Mouse (Mus musculus): Measurements from ENCODE around the gene Tmed9. TPM values are rescaled to one million over a fixed set of nuclear protein-coding genes. Genes with fewer than 3 reads are reported as not detected.

Gene Tmed9
- polyA plus RNA-seq, 1 experiment from 2014 or later: 73.5 TPM

DNA sequence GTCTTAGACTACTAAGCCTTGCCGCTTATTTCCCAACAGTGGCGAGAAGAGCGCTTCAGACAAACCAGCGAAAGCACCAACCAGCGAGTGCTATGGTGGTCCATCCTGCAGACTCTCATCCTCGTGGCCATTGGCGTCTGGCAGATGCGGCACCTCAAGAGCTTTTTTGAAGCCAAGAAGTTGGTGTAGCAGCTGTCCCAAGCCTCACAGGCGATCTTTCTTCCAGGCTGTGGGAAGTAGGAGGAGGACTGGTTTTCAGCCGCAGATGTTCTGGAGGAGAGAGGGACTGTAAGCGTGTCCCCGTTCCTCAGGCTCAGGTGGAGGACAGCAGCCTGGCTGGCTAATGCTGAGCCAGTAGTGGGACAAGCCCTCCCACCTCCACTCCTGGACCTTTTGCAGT lies 23.3 kb downstream of the Tmed9 start:
- 94% methylated on average over 12 of the region's 12 CpGs for WGBS
- no peaks in the 10 kb centered on the region for H3K27me3 ChIP-seq (ENCODE audit: control insufficient read depth, insufficient read depth, low read length)
- H3K4me1 ChIP-seq (ENCODE audit: control insufficient read depth, insufficient read depth, low read length): peaks cover 3% of the 10 kb centered on the region; the same call in 1 of the 2 replicates
- H3K9me3 ChIP-seq (ENCODE audit: control insufficient read depth, low read length): no peaks in the 10 kb centered on the region
- no peak for ATAC-seq (ENCODE audit: low FRiP score, low TSS enrichment)
- peaks cover 38% of the 10 kb centered on the region for H3K36me3 ChIP-seq (ENCODE audit: control insufficient read depth, insufficient read depth, low read length)
- no peak overlapping the region for H3K4me3 ChIP-seq (ENCODE audit: low read length)
- H3K9ac ChIP-seq (ENCODE audit: low read depth, low read length): no peak overlapping the region
- no peak overlapping the region for H3K27ac ChIP-seq (ENCODE audit: low read depth, low read length)
- no peak overlapping the region for H3K4me2 ChIP-seq (replicated peaks; ENCODE audit: low read depth, low read length)

GRCm38 (mm10) chr13:55599566-55600540 lies 26.3 kb downstream of the Tmed9 start, which contains the start of gene B4galt7:
B4galt7 (plus strand) TSS chr13:55599896.
- peaks cover 37% of the 10 kb centered on the region for H3K36me3 ChIP-seq (ENCODE audit: control insufficient read depth, insufficient read depth, low read length)
- no peak within 1 kb of the TSS for H3K27ac ChIP-seq (ENCODE audit: low read depth, low read length)
- peak within 1 kb of the TSS; percentile 76 for H3K9ac ChIP-seq (ENCODE audit: low read depth, low read length)
- 0 out of 2 replicates have a peak, but pooled peaks cover 3% of the 10 kb centered on the region for H3K4me1 ChIP-seq (ENCODE audit: control insufficient read depth, insufficient read depth, low read length)
- no peaks in the 10 kb centered on the region for H3K9me3 ChIP-seq (ENCODE audit: control insufficient read depth, low read length)
- peak within 1 kb of the TSS; percentile 82 for H3K4me3 ChIP-seq (ENCODE audit: low read length)
- 11% methylated on average over 48 of the region's 51 CpGs for WGBS
- H3K27me3 ChIP-seq (ENCODE audit: control insufficient read depth, insufficient read depth, low read length): no peaks in the 10 kb centered on the region
- peak; percentile 87 for ATAC-seq (ENCODE audit: low FRiP score, low TSS enrichment)
- H3K4me2 ChIP-seq (replicated peaks; ENCODE audit: low read depth, low read length): peak within 1 kb of the TSS; percentile 66

GRCm38 (mm10) chr13:55600657-55601056 lies 27.1 kb downstream of the Tmed9 start:
- no peaks in the 10 kb centered on the region for H3K9me3 ChIP-seq (ENCODE audit: control insufficient read depth, low read length)
- ATAC-seq (ENCODE audit: low FRiP score, low TSS enrichment): no peak
- no peaks in the 10 kb centered on the region for H3K27me3 ChIP-seq (ENCODE audit: control insufficient read depth, insufficient read depth, low read length)
- 17% methylated on average over 9 of the region's 9 CpGs for WGBS
- H3K9ac ChIP-seq (ENCODE audit: low read depth, low read length): peak overlapping the region; percentile 76
- H3K27ac ChIP-seq (ENCODE audit: low read depth, low read length): no peak overlapping the region
- H3K4me1 ChIP-seq (ENCODE audit: control insufficient read depth, insufficient read depth, low read length): 0 out of 2 replicates have a peak, but pooled peaks cover 3% of the 10 kb centered on the region
- peak overlapping the region; percentile 66 for H3K4me2 ChIP-seq (replicated peaks; ENCODE audit: low read depth, low read length)
- H3K4me3 ChIP-seq (ENCODE audit: low read length): peak overlapping the region; percentile 82
- peaks cover 29% of the 10 kb centered on the region for H3K36me3 ChIP-seq (ENCODE audit: control insufficient read depth, insufficient read depth, low read length)

DNA sequence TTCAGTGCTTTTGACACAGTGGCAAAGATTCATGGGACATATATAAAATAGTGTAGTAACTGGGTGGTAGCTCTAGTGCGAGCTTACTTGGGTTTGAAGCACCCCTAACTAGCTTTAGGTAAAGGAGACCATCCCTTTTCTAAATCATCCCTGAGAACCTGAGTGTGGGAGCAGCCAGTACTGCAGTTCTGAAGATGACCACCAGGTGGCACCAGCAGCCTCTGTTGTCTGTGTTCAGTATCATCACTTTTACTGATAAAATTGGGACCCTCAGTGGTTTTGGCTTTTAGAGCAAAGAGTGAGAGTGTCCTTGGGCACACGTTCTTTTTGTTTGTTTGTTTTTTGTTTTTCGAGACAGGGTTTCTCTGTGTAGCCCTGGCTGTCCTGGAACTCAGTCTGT lies 28.1 kb downstream of the Tmed9 start:
- no peak overlapping the region for H3K9ac ChIP-seq (ENCODE audit: low read depth, low read length)
- no peak overlapping the region for H3K4me3 ChIP-seq (ENCODE audit: low read length)
- no peaks in the 10 kb centered on the region for H3K27me3 ChIP-seq (ENCODE audit: control insufficient read depth, insufficient read depth, low read length)
- H3K27ac ChIP-seq (ENCODE audit: low read depth, low read length): no peak overlapping the region
- ATAC-seq (ENCODE audit: low FRiP score, low TSS enrichment): peak; percentile 24; the same call in 1 of the 2 replicates
- peaks cover 22% of the 10 kb centered on the region; the same call in 1 of the 2 replicates for H3K36me3 ChIP-seq (ENCODE audit: control insufficient read depth, insufficient read depth, low read length)
- 0 out of 2 replicates have a peak, but pooled peaks cover 3% of the 10 kb centered on the region for H3K4me1 ChIP-seq (ENCODE audit: control insufficient read depth, insufficient read depth, low read length)
- H3K9me3 ChIP-seq (ENCODE audit: control insufficient read depth, low read length): no peaks in the 10 kb centered on the region
- no peak overlapping the region for H3K4me2 ChIP-seq (replicated peaks; ENCODE audit: low read depth, low read length)
- WGBS: 9% methylated on average over 3 of the region's 3 CpGs

DNA sequence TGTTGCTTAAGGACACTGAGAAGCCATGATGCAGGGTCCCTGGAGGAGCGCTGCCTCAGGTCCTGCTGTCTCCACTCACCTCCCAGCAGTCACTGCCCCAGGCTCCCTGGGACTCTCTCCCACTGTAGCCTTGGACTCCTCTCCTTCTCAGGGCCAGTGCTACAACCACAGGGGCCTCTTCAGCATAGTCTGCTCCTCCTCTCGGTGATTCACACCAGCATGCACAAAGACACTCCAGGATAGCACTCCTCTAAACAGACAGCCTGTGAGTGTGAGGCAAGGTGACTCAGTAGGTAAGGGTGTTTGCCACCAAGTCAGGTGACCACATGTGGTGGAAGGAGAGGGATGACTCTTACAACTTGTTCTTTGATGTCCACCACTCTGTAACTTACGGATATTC lies 31.1 kb downstream of the Tmed9 start:
- H3K36me3 ChIP-seq (ENCODE audit: control insufficient read depth, insufficient read depth, low read length): peaks cover 26% of the 10 kb centered on the region; the same call in 1 of the 2 replicates
- no peak overlapping the region for H3K27ac ChIP-seq (ENCODE audit: low read depth, low read length)
- no peak overlapping the region for H3K9ac ChIP-seq (ENCODE audit: low read depth, low read length)
- no peak overlapping the region for H3K4me2 ChIP-seq (replicated peaks; ENCODE audit: low read depth, low read length)
- H3K4me3 ChIP-seq (ENCODE audit: low read length): no peak overlapping the region
- no peaks in the 10 kb centered on the region for H3K27me3 ChIP-seq (ENCODE audit: control insufficient read depth, insufficient read depth, low read length)
- no peak for ATAC-seq (ENCODE audit: low FRiP score, low TSS enrichment)
- 0 out of 2 replicates have a peak, but pooled peaks cover 3% of the 10 kb centered on the region for H3K4me1 ChIP-seq (ENCODE audit: control insufficient read depth, insufficient read depth, low read length)
- WGBS: 91% methylated on average over 3 of the region's 3 CpGs
- H3K9me3 ChIP-seq (ENCODE audit: control insufficient read depth, low read length): no peaks in the 10 kb centered on the region

GRCm38 (mm10) chr13:55606899-55607623 lies 33.5 kb downstream of the Tmed9 start:
- H3K4me2 ChIP-seq (replicated peaks; ENCODE audit: low read depth, low read length): no peak overlapping the region
- H3K27ac ChIP-seq (ENCODE audit: low read depth, low read length): no peak overlapping the region
- H3K27me3 ChIP-seq (ENCODE audit: control insufficient read depth, insufficient read depth, low read length): no peaks in the 10 kb centered on the region
- H3K9me3 ChIP-seq (ENCODE audit: control insufficient read depth, low read length): no peaks in the 10 kb centered on the region
- H3K9ac ChIP-seq (ENCODE audit: low read depth, low read length): no peak overlapping the region
- peaks cover 32% of the 10 kb centered on the region; the same call in 1 of the 2 replicates for H3K36me3 ChIP-seq (ENCODE audit: control insufficient read depth, insufficient read depth, low read length)
- 80% methylated on average over 10 of the region's 10 CpGs for WGBS
- ATAC-seq (ENCODE audit: low FRiP score, low TSS enrichment): no peak
- H3K4me1 ChIP-seq (ENCODE audit: control insufficient read depth, insufficient read depth, low read length): no peaks in the 10 kb centered on the region
- H3K4me3 ChIP-seq (ENCODE audit: low read length): no peak overlapping the region

GRCm38 (mm10) chr13:55607624-55608006 lies 34.1 kb downstream of the Tmed9 start:
- no peak for ATAC-seq (ENCODE audit: low FRiP score, low TSS enrichment)
- Histone ChIP-seq H3K4me3 (ENCODE audit: low read length) (no peak overlapping the region), H3K9ac (ENCODE audit: low read depth, low read length) (no peak overlapping the region), H3K9me3 (ENCODE audit: control insufficient read depth, low read length) (no peaks in the 10 kb centered on the region), H3K4me1 (ENCODE audit: control insufficient read depth, insufficient read depth, low read length) (no peaks in the 10 kb centered on the region), H3K4me2 (replicated peaks; ENCODE audit: low read depth, low read length) (no peak overlapping the region), H3K36me3 (ENCODE audit: control insufficient read depth, insufficient read depth, low read length) (peaks cover 32% of the 10 kb centered on the region; the same call in 1 of the 2 replicates), H3K27me3 (ENCODE audit: control insufficient read depth, insufficient read depth, low read length) (no peaks in the 10 kb centered on the region), H3K27ac (ENCODE audit: low read depth, low read length) (no peak overlapping the region)
- WGBS: 96% methylated on average over 2 of the region's 2 CpGs

DNA sequence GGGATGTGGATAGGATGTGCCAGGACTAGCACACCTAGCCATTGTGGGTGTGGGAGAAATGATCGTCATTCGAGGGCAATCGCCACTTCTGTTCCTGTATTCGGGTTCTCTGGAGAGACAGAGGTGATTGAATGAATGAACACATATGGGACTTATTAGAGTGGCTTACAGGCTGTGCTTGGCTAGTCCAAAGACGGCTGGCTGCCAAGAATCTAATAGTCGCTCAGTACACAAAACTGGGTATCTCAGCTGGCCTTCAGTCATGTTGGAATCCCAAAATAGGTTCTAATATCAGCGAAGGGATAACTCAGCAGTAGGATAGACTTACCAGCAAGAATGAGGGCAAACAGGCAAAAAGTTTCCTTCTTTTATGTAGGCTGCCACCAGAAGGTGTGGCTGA lies 38.5 kb downstream of the Tmed9 start:
- no peak for ATAC-seq (ENCODE audit: low FRiP score, low TSS enrichment)
- Histone ChIP-seq H3K27ac (ENCODE audit: low read depth, low read length) (no peak overlapping the region), H3K9me3 (ENCODE audit: control insufficient read depth, low read length) (no peaks in the 10 kb centered on the region), H3K4me3 (ENCODE audit: low read length) (no peak overlapping the region), H3K4me2 (replicated peaks; ENCODE audit: low read depth, low read length) (no peak overlapping the region), H3K4me1 (ENCODE audit: control insufficient read depth, insufficient read depth, low read length) (no peaks in the 10 kb centered on the region), H3K36me3 (ENCODE audit: control insufficient read depth, insufficient read depth, low read length) (peaks cover 21% of the 10 kb centered on the region; the same call in 1 of the 2 replicates), H3K9ac (ENCODE audit: low read depth, low read length) (no peak overlapping the region), H3K27me3 (ENCODE audit: control insufficient read depth, insufficient read depth, low read length) (no peaks in the 10 kb centered on the region)
- WGBS: 92% methylated on average over 7 of the region's 7 CpGs

Data from kidney, embryonic 14.5 days (tissue).